Mouse (Mus musculus) left cerebral cortex, adult 11 months (tissue): Measurements from ENCODE around the gene Olfr1367.
"Not testable (repeated sequence)": the region's sequence is repeated elsewhere in the genome, so short reads cannot be mapped to it uniquely, and the experiment has no call there.

Experiments used
- DNase-seq: peaks from one replicate; pipeline ENCODE4 v3.0.0; 2022; ENCODE audit warnings: low spot score

Gene Olfr1367

GRCm38 (mm10) chr13:21396048-21396447, 49.3 kb downstream of the Olfr1367 start:
- DNase-seq, result not testable (repeated sequence)

GRCm38 (mm10) chr13:21397486-21397885, 50.8 kb downstream of the Olfr1367 start:
- DNase-seq, result no peak
